Mouse (Mus musculus) forebrain, embryonic 11.5 days (tissue): ENCODE data around the gene Sgtb. TPM values are rescaled to one million over a fixed set of nuclear protein-coding genes. Genes with fewer than 3 reads are reported as not detected.

Experiments used
- ATAC-seq: fragments of 200-750 bp; cut with Nextera tagmentation; replicated peaks from 2 replicates; pipeline ENCODE4 v1.8.0; 2017; ENCODE audit warnings: moderate TSS enrichment; ENCODE audit not compliant: low FRiP score
- DNase-seq: peaks from one replicate; pipeline ENCODE4 v3.0.0-alpha.2; 2017; ENCODE audit warnings: low spot score
- H3K27ac ChIP-seq: fragments of 300-500 bp; sonication (generic); 2 replicates; pipeline ENCODE4 v1.5.1; 2014; ENCODE audit warnings: low read depth, low read length
- H3K27me3 ChIP-seq: fragments of 300-500 bp; sonication (generic); 2 replicates; pipeline ENCODE4 v1.6.1; 2014; ENCODE audit warnings: mild to moderate bottlenecking, low read length, mixed read lengths; ENCODE audit not compliant: control insufficient read depth, insufficient read depth
- H3K36me3 ChIP-seq: fragments of 300-500 bp; sonication (generic); 2 replicates; pipeline ENCODE4 v1.6.1; 2014; ENCODE audit warnings: mild to moderate bottlenecking, low read length, moderate library complexity, mixed read lengths; ENCODE audit not compliant: control insufficient read depth, insufficient read depth
- H3K4me1 ChIP-seq: fragments of 300-500 bp; sonication (generic); replicated peaks from 2 replicates; pipeline ENCODE4 v1.6.1; 2014; ENCODE audit warnings: low read length, mixed read lengths; ENCODE audit not compliant: control insufficient read depth, insufficient read depth
- H3K4me2 ChIP-seq: fragments of 300-500 bp; sonication (generic); 2 replicates; pipeline ENCODE4 v1.6.1; 2014; ENCODE audit warnings: low read depth, mild to moderate bottlenecking, low read length, moderate library complexity, mixed read lengths; ENCODE audit not compliant: severe bottlenecking
- H3K4me3 ChIP-seq: fragments of 300-500 bp; sonication (generic); 2 replicates; pipeline ENCODE4 v1.5.1; 2014; ENCODE audit warnings: low read depth, low read length
- H3K9ac ChIP-seq: fragments of 300-500 bp; sonication (generic); 2 replicates; pipeline ENCODE4 v1.6.1; 2014; ENCODE audit warnings: low read length
- H3K9me3 ChIP-seq: fragments of 300-500 bp; sonication (generic); 2 replicates; pipeline ENCODE4 v1.6.1; 2016; ENCODE audit warnings: low read length, mixed read lengths; ENCODE audit not compliant: control insufficient read depth
- WGBS: fragments of 180-500 bp; shearing (Covaris S2); extraction: QIAGEN DNeasy Blood & Tissue Kit; methylation state at CpG from one replicate; pipeline ENCODE4 v1.1.7; 2014; 5-methylcytosine and 5-hydroxymethylcytosine counted together
- polyA plus RNA-seq: library from polyadenylated mRNA; unstranded; fragments of >200 nt; fragmentation: Nextera tagmentation; extraction: Ambion mirVana; gene quantifications from 2 replicates; pipeline ENCODE4 v1.2.1, GENCODE M21; 2014

The Sgtb gene
- polyA plus RNA-seq, 1 experiment from 2014 or later: 18.1 TPM

GRCm38 (mm10) chr13:104097190-104097589 lies 12.4 kb upstream of the Sgtb start:
- ATAC-seq: no peak
- H3K27me3 ChIP-seq: no peaks in the 10 kb centered on the region
- 89% methylated on average over 7 of the region's 7 CpGs for WGBS

GRCm38 (mm10) chr13:104100416-104100815 lies 9.1 kb upstream of the Sgtb start:
- Histone ChIP-seq H3K9me3 (no peaks in the 10 kb centered on the region), H3K4me3 (no peak overlapping the region), H3K27me3 (no peaks in the 10 kb centered on the region), H3K4me2 (no peak overlapping the region), H3K27ac (no peak overlapping the region), H3K4me1 (no peaks in the 10 kb centered on the region), H3K9ac (no peak overlapping the region), H3K36me3 (no peaks in the 10 kb centered on the region)
- no peak for ATAC-seq
- DNase-seq: no peak
- WGBS: 91% methylated on average over 4 of the region's 4 CpGs

More at GRCm38 (mm10) chr13:104097190-104097589, 12.4 kb upstream of the Sgtb start:
- Histone ChIP-seq H3K36me3 (no peaks in the 10 kb centered on the region), H3K4me3 (no peak overlapping the region), H3K4me2 (no peak overlapping the region), H3K9me3 (no peaks in the 10 kb centered on the region), H3K9ac (no peak overlapping the region), H3K4me1 (no peaks in the 10 kb centered on the region), H3K27ac (no peak overlapping the region)
- no peak for DNase-seq

GRCm38 (mm10) chr13:104101606-104102235 lies 7.8 kb upstream of the Sgtb start:
- H3K9me3 ChIP-seq: no peaks in the 10 kb centered on the region
- no peak overlapping the region for H3K27ac ChIP-seq
- no peaks in the 10 kb centered on the region for H3K36me3 ChIP-seq
- DNase-seq: no peak
- no peak overlapping the region for H3K9ac ChIP-seq
- H3K4me1 ChIP-seq: no peaks in the 10 kb centered on the region
- 89% methylated on average over 5 of the region's 5 CpGs for WGBS
- H3K4me2 ChIP-seq: no peak overlapping the region
- no peak overlapping the region for H3K4me3 ChIP-seq
- no peaks in the 10 kb centered on the region for H3K27me3 ChIP-seq
- no peak for ATAC-seq

GRCm38 (mm10) chr13:104108651-104109287 lies 772 bp upstream of the Sgtb start:
- Histone ChIP-seq H3K4me3 (peak overlapping the region; percentile 74), H3K9me3 (no peaks in the 10 kb centered on the region), H3K9ac (peak overlapping the region; percentile 64), H3K4me1 (peaks cover 2% of the 10 kb centered on the region; the same call in 1 of the 2 replicates), H3K4me2 (peak overlapping the region; percentile 98), H3K36me3 (no peaks in the 10 kb centered on the region), H3K27ac (no peak overlapping the region), H3K27me3 (no peaks in the 10 kb centered on the region)
- DNase-seq (no peak), ATAC-seq (peak; percentile 9; the same call in 1 of the 2 replicates)
- WGBS: 1% methylated on average over 24 of the region's 24 CpGs

- 2% methylated on average over 38 of the region's 38 CpGs for WGBS
- Histone ChIP-seq H3K27me3 (no peaks in the 10 kb centered on the region), H3K4me3 (peak overlapping the region; percentile 74), H3K4me1 (peaks cover 2% of the 10 kb centered on the region; the same call in 1 of the 2 replicates), H3K27ac (no peak overlapping the region), H3K9ac (peak overlapping the region; percentile 66), H3K9me3 (no peaks in the 10 kb centered on the region; the same call in 1 of the 2 replicates), H3K4me2 (peak overlapping the region; percentile 98), H3K36me3 (no peaks in the 10 kb centered on the region)
- DNase-seq: peak; percentile 64
- peak; percentile 84 for ATAC-seq
Observed at GRCm38 (mm10) chr13:104109816-104110521, 428 bp downstream of the Sgtb start.

- DNase-seq (no peak), ATAC-seq (no peak)
- Histone ChIP-seq H3K36me3 (no peaks in the 10 kb centered on the region), H3K4me1 (peaks cover 2% of the 10 kb centered on the region; the same call in 1 of the 2 replicates), H3K27ac (no peak overlapping the region), H3K27me3 (no peaks in the 10 kb centered on the region), H3K9me3 (no peaks in the 10 kb centered on the region; the same call in 1 of the 2 replicates), H3K4me2 (peak overlapping the region; percentile 98), H3K9ac (peak overlapping the region; percentile 66), H3K4me3 (peak overlapping the region; percentile 74)
- WGBS: 45% methylated on average over 7 of the region's 7 CpGs
Observed at GRCm38 (mm10) chr13:104110526-104110925, 985 bp downstream of the Sgtb start.

GRCm38 (mm10) chr13:104112266-104112900 lies 2.8 kb downstream of the Sgtb start:
- H3K36me3 ChIP-seq: no peaks in the 10 kb centered on the region
- H3K9ac ChIP-seq: no peak overlapping the region
- 49% methylated on average over 12 of the region's 12 CpGs for WGBS
- peaks cover 2% of the 10 kb centered on the region; the same call in 1 of the 2 replicates for H3K4me1 ChIP-seq
- no peaks in the 10 kb centered on the region; the same call in 1 of the 2 replicates for H3K9me3 ChIP-seq
- no peak overlapping the region for H3K4me3 ChIP-seq
- H3K4me2 ChIP-seq: no peak overlapping the region
- no peak for DNase-seq
- no peak overlapping the region for H3K27ac ChIP-seq
- H3K27me3 ChIP-seq: no peaks in the 10 kb centered on the region
- ATAC-seq: no peak

GRCm38 (mm10) chr13:104113782-104114181 lies 4.2 kb downstream of the Sgtb start:
- ATAC-seq (no peak), DNase-seq (no peak)
- Histone ChIP-seq H3K4me1 (no peaks in the 10 kb centered on the region; the same call in 1 of the 2 replicates), H3K4me2 (no peak overlapping the region), H3K27ac (no peak overlapping the region), H3K4me3 (no peak overlapping the region), H3K27me3 (no peaks in the 10 kb centered on the region), H3K36me3 (no peaks in the 10 kb centered on the region), H3K9me3 (no peaks in the 10 kb centered on the region; the same call in 1 of the 2 replicates), H3K9ac (no peak overlapping the region)
- WGBS: 92% methylated on average over 4 of the region's 4 CpGs
